Mouse (Mus musculus) megakaryocyte-erythroid progenitor cell, adult 5-6 weeks (primary cell): ENCODE data around the gene Cfap45. TPM values are rescaled to one million over a fixed set of nuclear protein-coding genes. Genes with fewer than 3 reads are reported as not detected.
A peak's percentile ranks its signal among the peaks of the same experiment; 100 is the strongest.

Source experiments
- ATAC-seq: replicated peaks from 2 replicates; pipeline ENCODE4 v1.8.0; 2016; ENCODE audit warnings: mild to moderate bottlenecking, inconsistent platforms; ENCODE audit not compliant: severe bottlenecking, poor library complexity, low FRiP score, low TSS enrichment
- total RNA-seq, 2 experiments: library from RNA; stranded (forward) in 1 of 2; stranded (reverse) in 1 of 2; fragments of 200-1000, 215-1000 nt in 1 of 2; fragments of >200 nt in 1 of 2; fragmentation: Nextera tagmentation in 1 of 2; gene quantifications; 2 replicates each; pipeline ENCODE4 v1.2.3; 2014 to 2017

The Cfap45 gene
- total RNA-seq, 2 experiments from 2014 or later = 0.75 TPM; not detected in 1

- peak; percentile 45 for ATAC-seq
These were observed 27.9 kb downstream of the Cfap45 start for GRCm38 (mm10) chr1:172548501-172548900.

GRCm38 (mm10) chr1:172549314-172549713 lies 28.7 kb downstream of the Cfap45 start:
- ATAC-seq = 0 out of 2 replicates have a peak, but pooled peaks have one; percentile 17

GRCm38 (mm10) chr1:172549717-172550116 lies 29.1 kb downstream of the Cfap45 start:
- no peak for ATAC-seq

- ATAC-seq = peak; percentile 51
These were observed 29.9 kb downstream of the Cfap45 start for GRCm38 (mm10) chr1:172550551-172550951.

GRCm38 (mm10) chr1:172551009-172551408 lies 30.4 kb downstream of the Cfap45 start:
- no peak for ATAC-seq

- no peak for ATAC-seq
These were observed 32.0 kb downstream of the Cfap45 start for GRCm38 (mm10) chr1:172552623-172553022.

- no peak for ATAC-seq
These were observed 35.0 kb downstream of the Cfap45 start, which contains the start of gene Vsig8 for GRCm38 (mm10) chr1:172555638-172556037. Gene Vsig8, plus strand, starts transcription at chr1:172555938.

- peak; percentile 81 for ATAC-seq
These were observed 42.3 kb downstream of the Cfap45 start for GRCm38 (mm10) chr1:172562641-172563464.

- peak; percentile 45 for ATAC-seq
These were observed 42.8 kb downstream of the Cfap45 start for GRCm38 (mm10) chr1:172563465-172563828.

GRCm38 (mm10) chr1:172566131-172566530 lies 45.5 kb downstream of the Cfap45 start:
- ATAC-seq = no peak

GRCm38 (mm10) chr1:172567758-172568157 lies 47.2 kb downstream of the Cfap45 start:
- no peak for ATAC-seq

- ATAC-seq = no peak
These were observed 59.5 kb downstream of the Cfap45 start for GRCm38 (mm10) chr1:172580116-172580515.

GRCm38 (mm10) chr1:172582436-172582835 lies 61.8 kb downstream of the Cfap45 start:
- no peak for ATAC-seq

GRCm38 (mm10) chr1:172584271-172584670 lies 63.7 kb downstream of the Cfap45 start:
- no peak for ATAC-seq

- ATAC-seq = no peak
These were observed 64.4 kb downstream of the Cfap45 start for GRCm38 (mm10) chr1:172585026-172585425.

- no peak for ATAC-seq
These were observed 65.3 kb downstream of the Cfap45 start for GRCm38 (mm10) chr1:172585612-172586567.

- ATAC-seq = no peak
These were observed 69.8 kb downstream of the Cfap45 start, which contains the start of gene Slamf8 for GRCm38 (mm10) chr1:172590385-172590784. Gene Slamf8, minus strand, starts transcription at chr1:172590568.

- ATAC-seq = no peak
These were observed 72.7 kb downstream of the Cfap45 start for GRCm38 (mm10) chr1:172593321-172593720.

GRCm38 (mm10) chr1:172593956-172594355 lies 73.4 kb downstream of the Cfap45 start:
- ATAC-seq = no peak

GRCm38 (mm10) chr1:172594495-172594894 lies 73.9 kb downstream of the Cfap45 start:
- peak; percentile 69 for ATAC-seq
